Comparison of ENCODE assay signal across 9 mouse cellular contexts in the genomic region with DNA sequence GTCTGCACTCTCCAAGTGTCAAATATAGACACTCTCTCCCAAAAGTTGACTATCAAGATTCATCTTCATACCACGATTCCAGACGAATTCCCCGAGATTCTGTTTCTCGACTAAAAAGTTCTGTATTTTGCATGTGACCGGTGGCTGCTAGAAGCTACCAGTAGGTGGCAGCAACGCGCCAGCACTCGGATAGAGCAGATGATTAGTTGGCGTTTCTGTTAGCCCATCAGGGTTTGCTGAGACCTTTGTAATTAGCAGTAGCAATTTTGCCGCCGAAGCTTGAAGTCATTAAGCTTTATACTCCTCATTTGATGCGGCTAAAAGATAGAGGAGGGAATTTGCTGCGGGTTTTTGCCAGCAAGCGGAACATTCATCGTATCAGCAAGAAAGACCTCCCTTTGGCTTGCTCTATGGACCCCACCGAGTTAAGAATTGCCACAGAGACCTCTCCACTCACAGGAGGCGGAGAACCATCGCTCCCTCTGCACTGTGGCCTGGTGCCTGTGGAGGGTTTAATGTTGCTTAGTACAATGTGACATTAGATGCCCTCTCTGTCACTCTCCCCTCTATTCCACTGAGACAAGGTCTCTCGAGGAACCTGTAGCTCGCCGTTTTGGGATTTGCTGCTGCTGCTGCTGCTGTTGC. TPM values are rescaled to one million over a fixed set of nuclear protein-coding genes. Genes with fewer than 3 reads are reported as not detected.
DNase-seq lines count a peak whose midpoint lies in the region; ATAC-seq lines count a peak whose summit lies in the region.
"Had no signal": no experiment of that assay in that cellular context is flagged by ENCODE, and none has a peak within 500 bp of the region (broad histone marks: within the 10 kb centered on the region; RNA-seq: fewer than 3 reads in every experiment).

No protein-coding gene starts in this region.

- ATAC-seq in embryonic facial prominence, embryonic 13.5 days (ENCODE audit: insufficient number of reproducible peaks, insufficient read depth, low FRiP score, low TSS enrichment, low read depth), result no peak

- no peaks in the 10 kb centered on the region for H3K9me3 ChIP-seq in embryonic facial prominence, embryonic 13.5 days

- intact Hi-C loops in heart, postnatal 14 days (cut with DNase I), result loop anchor here (1.0 to 2.0 kb wide), 3 partner anchors 74 to 127 kb away; partner anchors contain the start of gene Dnmbp

- H3K27ac ChIP-seq in embryonic facial prominence, embryonic 13.5 days, result no peak overlapping the region
- H3K27ac ChIP-seq: macrophage had no signal

- no peak overlapping the region for H3K4me3 ChIP-seq in embryonic facial prominence, embryonic 13.5 days

- H3K4me1 ChIP-seq in embryonic facial prominence, embryonic 13.5 days, result no peaks in the 10 kb centered on the region

- no peaks in the 10 kb centered on the region for H3K36me3 ChIP-seq in embryonic facial prominence, embryonic 13.5 days

- peak overlapping the region; percentile 36; the same call in 1 of the 2 replicates for H3K4me2 ChIP-seq in embryonic facial prominence, embryonic 13.5 days

- H3K27me3 ChIP-seq in embryonic facial prominence, embryonic 13.5 days, result no peaks in the 10 kb centered on the region; the same call in 1 of the 2 replicates

- WGBS in embryonic facial prominence, embryonic 13.5 days, result 24% methylated on average over 21 of the region's 21 CpGs

- H3K9ac ChIP-seq in embryonic facial prominence, embryonic 13.5 days, result no peak overlapping the region

- DNase-seq in ES-CJ7 (ENCODE audit: low read depth, low spot score), result peak; percentile 66
- peak; percentile 31 to 48 for DNase-seq in adrenal gland, postnatal 4 days (ENCODE audit: low spot score in 2 of 2)
- peak; percentile 75 to 84 for DNase-seq in heart, postnatal 14 days
- DNase-seq in layer of hippocampus, adult 9-10 months (ENCODE audit: low spot score), result peak; percentile 61
- peak; percentile 80 for DNase-seq in lung, postnatal 10 days
- DNase-seq in retina, embryonic 14.5 days (ENCODE audit: low spot score), result peak; percentile 93
- peak; percentile 47 for DNase-seq in urinary bladder, adult 2 months (ENCODE audit: low spot score)

RNA-seq across cellular contexts. Expression of gene Abcc2, which starts 50.6 kb away (rescaled TPM):
- 1 to 10 TPM; 2.6 to 9.8 TPM for total RNA-seq in adrenal gland, postnatal 4 days (2021)
- polyA plus RNA-seq in embryonic facial prominence, embryonic 13.5 days (2015; fragmentation: Nextera tagmentation; extraction: Ambion mirVana), result 0.08 and 0.28 TPM in 2 replicates
- not detected for total RNA-seq in heart, postnatal 14 days (2021)
- 0.28 and 0.50 TPM in 2 replicates for polyA plus RNA-seq in urinary bladder, adult 2 months (2012; rRNA removed)

Comparison
In these comparisons a context has a peak if more than half of its experiments do, and no peak if none do; other contexts are left out.
1. DNase-seq: peak in every context shown above with its lines; median percentile 93 in retina, embryonic 14.5 days; 80 in lung, postnatal 10 days; 80 in heart, postnatal 14 days; 66 in ES-CJ7; 61 in layer of hippocampus, adult 9-10 months; 47 in urinary bladder, adult 2 months; 40 in adrenal gland, postnatal 4 days.